Mouse (Mus musculus) olfactory bulb, adult 2 months (tissue): Measurements from ENCODE around the gene Pan3. TPM values are rescaled to one million over a fixed set of nuclear protein-coding genes. Genes with fewer than 3 reads are reported as not detected.

ENCODE experiments used
- H3K27ac ChIP-seq: fragments of 200-500 bp; 2 replicates; pipeline ENCODE4 v1.5.1; 2012; ENCODE audit warnings: low read depth, low read length; ENCODE audit not compliant: insufficient read depth
- H3K4me1 ChIP-seq: fragments of 200-500 bp; 2 replicates; pipeline ENCODE4 v1.6.1; 2012; ENCODE audit warnings: low read length; ENCODE audit not compliant: control insufficient read depth, insufficient read depth
- H3K4me3 ChIP-seq: fragments of 200-500 bp; 2 replicates; pipeline ENCODE4 v1.5.1; 2012; ENCODE audit warnings: mild to moderate bottlenecking, low read depth, low read length, moderate library complexity; ENCODE audit not compliant: insufficient read depth
- CTCF ChIP-seq: fragments of 200-500 bp; IDR thresholded peaks from 2 replicates; pipeline ENCODE4 v1.5.1; 2012; ENCODE audit warnings: low read depth, mild to moderate bottlenecking, low read length, moderate library complexity; ENCODE audit not compliant: insufficient read depth
- POLR2A ChIP-seq: fragments of 200-500 bp; IDR thresholded peaks from 2 replicates; pipeline ENCODE4 v1.6.1; 2012; ENCODE audit warnings: mild to moderate bottlenecking, low read depth, low read length, moderate library complexity; ENCODE audit not compliant: insufficient read depth
- WGBS: fragments of 180-500 bp; shearing (Covaris S2); methylation state at CpG from one replicate; pipeline ENCODE4 v1.1.7; 2018; 5-methylcytosine and 5-hydroxymethylcytosine counted together
- polyA plus RNA-seq: library from polyadenylated mRNA; stranded (reverse); fragments of >200 nt; gene quantifications from 2 replicates; pipeline ENCODE4 v1.2.4, GENCODE M21; 2012; ENCODE audit warnings: low replicate concordance; ENCODE audit not compliant: missing spikeins, insufficient read depth, insufficient read length

The Pan3 gene
- polyA plus RNA-seq, 1 experiment, result not detected

GRCm38 (mm10) chr5:147574517-147574916 lies 144.6 kb downstream of the Pan3 start:
- WGBS, result 74% methylated on average over 8 of the region's 8 CpGs
- no peak for TF ChIP-seq CTCF
- no peak for TF ChIP-seq POLR2A
- Histone ChIP-seq H3K4me1 (no peaks in the 10 kb centered on the region), H3K27ac (no peak overlapping the region), H3K4me3 (no peak overlapping the region)

- Histone ChIP-seq H3K27ac (no peak overlapping the region), H3K4me3 (no peak overlapping the region), H3K4me1 (no peaks in the 10 kb centered on the region)
- WGBS, result 74% methylated on average over 6 of the region's 6 CpGs
- no peak for TF ChIP-seq CTCF
- TF ChIP-seq POLR2A, result no peak
Observed at GRCm38 (mm10) chr5:147577003-147577402, 147.0 kb downstream of the Pan3 start.

GRCm38 (mm10) chr5:147579148-147579547 lies 149.2 kb downstream of the Pan3 start:
- no peak for TF ChIP-seq POLR2A
- no peak for TF ChIP-seq CTCF
- WGBS, result 92% methylated on average over 7 of the region's 7 CpGs

GRCm38 (mm10) chr5:147579691-147580090 lies 149.7 kb downstream of the Pan3 start:
- no peak for TF ChIP-seq POLR2A
- no peak for TF ChIP-seq CTCF
- no peak overlapping the region for H3K4me3 ChIP-seq
- H3K27ac ChIP-seq, result no peak overlapping the region
- 93% methylated on average over 8 of the region's 8 CpGs for WGBS
- H3K4me1 ChIP-seq, result no peaks in the 10 kb centered on the region

More at GRCm38 (mm10) chr5:147579148-147579547, 149.2 kb downstream of the Pan3 start:
- Histone ChIP-seq H3K4me1 (no peaks in the 10 kb centered on the region), H3K27ac (no peak overlapping the region), H3K4me3 (no peak overlapping the region)

GRCm38 (mm10) chr5:147580181-147580580 lies 150.2 kb downstream of the Pan3 start:
- TF ChIP-seq CTCF, result no peak
- TF ChIP-seq POLR2A, result no peak
- H3K27ac ChIP-seq, result no peak overlapping the region
- no peaks in the 10 kb centered on the region for H3K4me1 ChIP-seq
- no peak overlapping the region for H3K4me3 ChIP-seq
- WGBS, result 70% methylated on average over 13 of the region's 13 CpGs

- TF ChIP-seq CTCF, result peak; percentile 40; the same call in 1 of the 2 replicates
- TF ChIP-seq POLR2A, result no peak
- Histone ChIP-seq H3K27ac (no peak overlapping the region), H3K4me1 (no peaks in the 10 kb centered on the region), H3K4me3 (no peak overlapping the region)
- WGBS, result 47% methylated on average over 14 of the region's 14 CpGs
Observed at GRCm38 (mm10) chr5:147583702-147584298, 153.8 kb downstream of the Pan3 start.

- H3K27ac ChIP-seq, result no peak overlapping the region
- 69% methylated on average over 9 of the region's 9 CpGs for WGBS
- no peak for TF ChIP-seq POLR2A
- no peak for TF ChIP-seq CTCF
- H3K4me3 ChIP-seq, result no peak overlapping the region
- no peaks in the 10 kb centered on the region for H3K4me1 ChIP-seq
Observed at GRCm38 (mm10) chr5:147584648-147585047, 154.7 kb downstream of the Pan3 start.

GRCm38 (mm10) chr5:147585070-147585469 lies 155.1 kb downstream of the Pan3 start:
- TF ChIP-seq POLR2A (no peak), CTCF (no peak)
- WGBS, result 65% methylated on average over 1 of the region's 1 CpGs
- H3K4me3 ChIP-seq, result no peak overlapping the region
- H3K27ac ChIP-seq, result no peak overlapping the region
- H3K4me1 ChIP-seq, result no peaks in the 10 kb centered on the region

- TF ChIP-seq POLR2A, result no peak
- TF ChIP-seq CTCF, result no peak
- no peak overlapping the region for H3K4me3 ChIP-seq
- no peak overlapping the region for H3K27ac ChIP-seq
- no peaks in the 10 kb centered on the region for H3K4me1 ChIP-seq
- 72% methylated on average over 12 of the region's 12 CpGs for WGBS
Observed at GRCm38 (mm10) chr5:147589814-147590213, 159.9 kb downstream of the Pan3 start.

GRCm38 (mm10) chr5:147597825-147598224 lies 167.9 kb downstream of the Pan3 start:
- Histone ChIP-seq H3K4me1 (peaks cover 4% of the 10 kb centered on the region; the same call in 1 of the 2 replicates), H3K4me3 (no peak overlapping the region), H3K27ac (no peak overlapping the region)
- 36% methylated on average over 16 of the region's 16 CpGs for WGBS
- TF ChIP-seq POLR2A, result no peak
- TF ChIP-seq CTCF, result no peak

Other genes with a start within 250 kb of the Pan3 start
- not detected in 2 replicates for gene Gsx1, start 241.5 kb upstream of the Pan3 start, polyA plus RNA-seq
- gene Pdx1, start 160.2 kb upstream of the Pan3 start, polyA plus RNA-seq, result not detected in 2 replicates
- not detected in 2 replicates for gene Cdx2, start 122.9 kb upstream of the Pan3 start, polyA plus RNA-seq
- not detected in 2 replicates for gene Urad, start 107.7 kb upstream of the Pan3 start, polyA plus RNA-seq
- gene Flt3, start 29.7 kb upstream of the Pan3 start, polyA plus RNA-seq, result not detected in 2 replicates